Mouse (Mus musculus) liver, embryonic 11.5 days (tissue): ENCODE measurements at regions not wholly inside any gene's neighbourhood (a gene's known extent, or its start where the extent isn't known, plus 50 kb on each side); places are given as distances from the start of the nearest gene placed in this dataset.

Source experiments
- ATAC-seq: fragments of 200-750 bp; cut with Nextera tagmentation; replicated peaks from 2 replicates; pipeline ENCODE4 v1.8.0; 2017; ENCODE audit warnings: moderate number of reproducible peaks, mild to moderate bottlenecking, moderate TSS enrichment, moderate library complexity; ENCODE audit not compliant: low FRiP score
- DNase-seq: peaks from one replicate; pipeline ENCODE4 v3.0.0-alpha.2; 2017; ENCODE audit warnings: low spot score
- H3K27ac ChIP-seq: fragments of 300-500 bp; sonication (generic); 2 replicates; pipeline ENCODE4 v1.5.1; 2014; ENCODE audit warnings: mild to moderate bottlenecking, low read depth, low read length, control low read depth
- H3K27me3 ChIP-seq: fragments of 300-500 bp; sonication (generic); replicated peaks from 2 replicates; pipeline ENCODE4 v1.6.1; 2014; ENCODE audit warnings: low read length, mixed read lengths; ENCODE audit not compliant: control insufficient read depth, insufficient read depth
- H3K36me3 ChIP-seq: fragments of 300-500 bp; sonication (generic); 2 replicates; pipeline ENCODE4 v1.6.1; 2014; ENCODE audit warnings: mild to moderate bottlenecking, low read length, moderate library complexity, mixed read lengths; ENCODE audit not compliant: control insufficient read depth, insufficient read depth
- H3K4me1 ChIP-seq: fragments of 300-500 bp; sonication (generic); replicated peaks from 2 replicates; pipeline ENCODE4 v1.6.1; 2014; ENCODE audit warnings: low read length, mixed read lengths; ENCODE audit not compliant: control insufficient read depth, insufficient read depth
- H3K4me2 ChIP-seq: fragments of 300-500 bp; sonication (generic); 2 replicates; pipeline ENCODE4 v1.6.1; 2014; ENCODE audit warnings: mild to moderate bottlenecking, control low read depth, moderate library complexity
- H3K4me3 ChIP-seq: fragments of 300-500 bp; sonication (generic); 2 replicates; pipeline ENCODE4 v1.5.1; 2014; ENCODE audit warnings: low read depth, low read length, control low read depth
- H3K9ac ChIP-seq: fragments of 300-500 bp; sonication (generic); 2 replicates; pipeline ENCODE4 v1.6.1; 2014; ENCODE audit warnings: low read depth, low read length, control low read depth
- H3K9me3 ChIP-seq: fragments of 300-500 bp; sonication (generic); 2 replicates; pipeline ENCODE4 v1.6.1; 2016; ENCODE audit warnings: low read length, inconsistent platforms, mixed read lengths; ENCODE audit not compliant: control insufficient read depth
- WGBS: fragments of 180-500 bp; shearing (Covaris S2); extraction: QIAGEN DNeasy Blood & Tissue Kit; methylation state at CpG from one replicate; pipeline ENCODE4 v1.1.7; 2014; 5-methylcytosine and 5-hydroxymethylcytosine counted together

DNA sequence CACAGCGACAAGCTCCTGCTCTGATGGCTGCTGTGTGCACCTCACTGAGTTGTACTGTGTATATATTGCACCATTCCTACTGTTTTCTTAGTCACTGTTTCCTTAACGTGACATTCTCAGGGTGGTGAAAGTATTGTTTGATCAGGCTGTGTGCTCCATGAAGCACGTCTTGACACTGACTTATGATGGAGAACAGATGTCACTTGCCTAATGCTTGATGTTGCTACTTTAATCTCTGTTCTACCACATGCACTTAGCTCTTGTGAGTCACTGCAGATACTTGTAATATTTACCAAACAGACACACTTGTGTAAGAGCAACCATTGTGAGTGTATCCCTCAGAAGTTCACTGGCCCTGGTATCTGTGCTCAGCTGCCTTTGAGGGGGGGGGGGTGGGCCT, 870.0 kb downstream of the Epha4 start:
- DNase-seq (no peak), ATAC-seq (no peak)
- Histone ChIP-seq H3K9ac (no peak overlapping the region), H3K27me3 (no peaks in the 10 kb centered on the region), H3K36me3 (no peaks in the 10 kb centered on the region), H3K4me3 (no peak overlapping the region), H3K4me1 (no peaks in the 10 kb centered on the region), H3K4me2 (no peak overlapping the region), H3K27ac (no peak overlapping the region), H3K9me3 (no peaks in the 10 kb centered on the region)
- WGBS: 67% methylated on average over 3 of the region's 3 CpGs

DNA sequence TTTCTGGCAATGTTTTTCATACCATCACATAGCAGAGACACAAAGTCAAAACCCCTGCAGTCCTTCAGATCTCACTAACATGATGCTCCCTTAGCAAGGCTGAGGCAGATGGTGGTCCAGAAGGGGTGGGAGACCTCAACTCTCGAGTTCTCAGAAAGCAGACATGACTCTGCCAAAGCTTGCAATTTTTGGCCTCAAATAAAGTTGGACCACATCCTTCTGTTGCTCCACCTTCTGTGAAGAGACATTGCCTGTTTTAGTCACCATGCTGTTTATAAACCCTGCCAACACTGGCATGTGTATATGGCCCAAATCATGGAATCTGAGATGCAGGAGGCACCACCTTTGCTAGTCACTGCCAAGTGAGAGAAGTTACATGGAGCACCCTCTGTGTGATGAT, 860.1 kb downstream of the Epha4 start:
- no peak overlapping the region for H3K27ac ChIP-seq
- no peak for DNase-seq
- ATAC-seq: no peak
- 51% methylated on average over 1 of the region's 1 CpGs for WGBS
- H3K4me3 ChIP-seq: no peak overlapping the region
- H3K27me3 ChIP-seq: no peaks in the 10 kb centered on the region
- H3K4me1 ChIP-seq: no peaks in the 10 kb centered on the region
- H3K9ac ChIP-seq: no peak overlapping the region
- H3K9me3 ChIP-seq: no peaks in the 10 kb centered on the region
- no peak overlapping the region for H3K4me2 ChIP-seq
- no peaks in the 10 kb centered on the region for H3K36me3 ChIP-seq

- DNase-seq: no peak
- 75% methylated on average over 4 of the region's 4 CpGs for WGBS
Observed at GRCm38 (mm10) chr1:76658228-76658627, 856.7 kb downstream of the Epha4 start.

DNA sequence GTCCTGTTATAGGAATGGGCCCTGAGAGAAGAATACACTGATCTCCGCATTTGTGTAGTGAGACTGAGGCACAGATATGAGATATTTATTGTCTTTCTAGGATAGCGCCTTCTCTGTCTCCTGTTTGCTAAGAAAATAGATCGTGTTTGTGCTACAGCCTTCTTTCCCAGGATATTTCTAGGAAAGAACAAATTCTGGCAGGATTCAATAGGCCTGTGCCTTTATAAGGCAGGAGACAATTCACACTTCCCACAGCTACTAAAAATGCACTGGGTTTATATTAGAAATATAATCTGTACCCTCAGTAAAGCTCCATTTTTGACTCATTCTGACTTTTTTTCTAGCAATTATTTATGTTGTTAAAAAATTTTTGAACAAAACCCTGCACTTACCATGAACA, 854.7 kb downstream of the Epha4 start:
- H3K9ac ChIP-seq: no peak overlapping the region
- H3K27me3 ChIP-seq: no peaks in the 10 kb centered on the region
- DNase-seq (no peak), ATAC-seq (no peak)
- no peaks in the 10 kb centered on the region for H3K36me3 ChIP-seq
- no peak overlapping the region for H3K4me2 ChIP-seq
- H3K4me1 ChIP-seq: no peaks in the 10 kb centered on the region
- no peak overlapping the region for H3K4me3 ChIP-seq
- no peaks in the 10 kb centered on the region for H3K9me3 ChIP-seq
- 86% methylated on average over 3 of the region's 3 CpGs for WGBS
- no peak overlapping the region for H3K27ac ChIP-seq

More at GRCm38 (mm10) chr1:76658228-76658627, 856.7 kb downstream of the Epha4 start:
- Histone ChIP-seq H3K36me3 (no peaks in the 10 kb centered on the region), H3K9me3 (no peaks in the 10 kb centered on the region), H3K4me1 (no peaks in the 10 kb centered on the region), H3K27me3 (no peaks in the 10 kb centered on the region), H3K27ac (no peak overlapping the region), H3K9ac (no peak overlapping the region), H3K4me3 (no peak overlapping the region), H3K4me2 (no peak overlapping the region)
- ATAC-seq: no peak

GRCm38 (mm10) chr1:76664381-76664780, 850.5 kb downstream of the Epha4 start:
- no peak overlapping the region for H3K4me3 ChIP-seq
- no peaks in the 10 kb centered on the region for H3K4me1 ChIP-seq
- H3K36me3 ChIP-seq: no peaks in the 10 kb centered on the region
- no peak overlapping the region for H3K9ac ChIP-seq
- no peaks in the 10 kb centered on the region for H3K27me3 ChIP-seq
- 89% methylated on average over 4 of the region's 4 CpGs for WGBS
- ATAC-seq (no peak), DNase-seq (no peak)
- no peaks in the 10 kb centered on the region for H3K9me3 ChIP-seq
- H3K27ac ChIP-seq: no peak overlapping the region
- H3K4me2 ChIP-seq: no peak overlapping the region

DNA sequence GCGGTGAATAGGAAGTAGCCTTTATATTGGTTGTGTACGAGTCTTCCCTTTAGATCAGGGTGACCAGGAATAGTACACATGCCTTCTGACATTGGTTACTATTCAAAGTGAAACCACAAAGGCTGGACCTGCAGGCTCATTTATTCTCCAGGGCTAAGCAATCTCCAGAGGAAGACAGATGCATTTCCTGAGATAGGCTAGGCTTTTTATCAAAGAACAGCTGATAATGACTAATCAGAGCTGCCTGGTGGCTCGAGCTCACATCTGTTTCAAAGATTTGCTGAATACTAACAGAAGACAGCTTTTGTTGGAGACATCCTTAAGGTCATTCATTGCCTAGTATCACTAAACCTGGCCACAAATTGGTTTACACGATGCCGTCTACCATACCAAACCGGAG, 838.1 kb downstream of the Epha4 start:
- no peak for ATAC-seq

GRCm38 (mm10) chr1:76705556-76705955, 809.3 kb downstream of the Epha4 start:
- no peaks in the 10 kb centered on the region for H3K27me3 ChIP-seq
- WGBS: 71% methylated on average over 2 of the region's 2 CpGs
- no peaks in the 10 kb centered on the region for H3K36me3 ChIP-seq
- no peak for DNase-seq
- H3K9me3 ChIP-seq: no peaks in the 10 kb centered on the region
- ATAC-seq: no peak
- H3K4me2 ChIP-seq: no peak overlapping the region
- H3K4me3 ChIP-seq: no peak overlapping the region
- no peak overlapping the region for H3K27ac ChIP-seq
- no peak overlapping the region for H3K9ac ChIP-seq
- H3K4me1 ChIP-seq: no peaks in the 10 kb centered on the region

More for the DNA sequence above, 838.1 kb downstream of the Epha4 start:
- DNase-seq: no peak
- no peaks in the 10 kb centered on the region for H3K9me3 ChIP-seq
- no peak overlapping the region for H3K4me3 ChIP-seq
- H3K27ac ChIP-seq: no peak overlapping the region
- no peaks in the 10 kb centered on the region for H3K27me3 ChIP-seq
- H3K36me3 ChIP-seq: no peaks in the 10 kb centered on the region
- no peaks in the 10 kb centered on the region for H3K4me1 ChIP-seq
- 17% methylated on average over 6 of the region's 6 CpGs for WGBS
- no peak overlapping the region for H3K9ac ChIP-seq
- no peak overlapping the region for H3K4me2 ChIP-seq

- H3K4me2 ChIP-seq: no peak overlapping the region
- no peak overlapping the region for H3K9ac ChIP-seq
- no peaks in the 10 kb centered on the region for H3K4me1 ChIP-seq
- no peak overlapping the region for H3K4me3 ChIP-seq
- no peaks in the 10 kb centered on the region for H3K9me3 ChIP-seq
- H3K36me3 ChIP-seq: no peaks in the 10 kb centered on the region
- DNase-seq (no peak), ATAC-seq (no peak)
- no peaks in the 10 kb centered on the region for H3K27me3 ChIP-seq
- H3K27ac ChIP-seq: no peak overlapping the region
- 79% methylated on average over 11 of the region's 11 CpGs for WGBS
Observed at GRCm38 (mm10) chr1:76717639-76718292, 797.1 kb downstream of the Epha4 start.

DNA sequence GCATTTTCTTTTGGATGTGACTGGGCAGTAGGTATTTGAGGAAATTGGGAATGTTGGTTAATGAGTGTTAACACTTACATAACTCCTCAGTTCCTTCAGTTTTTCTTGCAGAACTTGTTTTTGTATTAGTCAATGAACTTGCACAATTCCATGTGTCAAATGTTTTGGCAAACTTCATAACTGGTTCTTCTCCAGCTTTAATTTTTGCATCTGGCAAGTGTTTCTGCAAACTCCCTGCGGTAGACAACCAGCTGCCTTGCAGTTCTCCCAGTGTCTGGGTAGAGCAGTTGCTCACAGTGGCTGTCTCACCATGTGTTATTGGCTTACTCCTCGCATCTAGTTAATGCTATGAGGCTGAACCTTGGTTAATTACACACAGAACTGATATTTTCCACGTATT, 790.4 kb downstream of the Epha4 start:
- Histone ChIP-seq H3K9ac (no peak overlapping the region), H3K4me3 (no peak overlapping the region), H3K4me2 (no peak overlapping the region), H3K36me3 (no peaks in the 10 kb centered on the region), H3K4me1 (no peaks in the 10 kb centered on the region), H3K9me3 (no peaks in the 10 kb centered on the region), H3K27me3 (no peaks in the 10 kb centered on the region), H3K27ac (no peak overlapping the region)
- WGBS: 62% methylated on average over 3 of the region's 3 CpGs
- ATAC-seq (no peak), DNase-seq (no peak)
